Mouse (Mus musculus) frontal cortex, postnatal 10 days (tissue): Measurements from ENCODE around the gene Wdr66.

Experiments
- DNase-seq, 2 experiments: peaks; one replicate each; pipeline ENCODE4 v3.0.0; 2022; ENCODE audit warnings: low spot score in 2 of 2, mixed read lengths in 1 of 2

Wdr66 gene

DNA sequence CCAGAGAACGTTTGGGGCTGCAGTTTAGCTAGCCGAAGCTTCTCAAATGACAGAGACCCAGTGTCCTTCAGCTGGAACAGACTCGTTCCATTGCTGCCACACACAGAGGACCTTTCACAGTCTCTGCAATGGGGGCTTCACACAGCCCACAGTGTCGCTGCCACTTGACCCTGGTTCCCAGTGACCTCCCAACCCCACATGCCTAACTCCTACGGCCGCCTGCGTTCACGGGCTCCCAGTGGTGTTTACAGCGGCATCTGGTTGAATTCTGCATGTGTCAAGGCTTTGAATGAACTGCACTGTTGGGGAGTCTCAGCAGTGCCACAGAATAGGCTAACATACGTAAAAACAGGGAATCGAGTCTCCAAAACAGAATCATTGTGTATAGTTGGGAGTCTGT, 19.0 kb downstream of the Wdr66 start:
- no peak for DNase-seq

DNA sequence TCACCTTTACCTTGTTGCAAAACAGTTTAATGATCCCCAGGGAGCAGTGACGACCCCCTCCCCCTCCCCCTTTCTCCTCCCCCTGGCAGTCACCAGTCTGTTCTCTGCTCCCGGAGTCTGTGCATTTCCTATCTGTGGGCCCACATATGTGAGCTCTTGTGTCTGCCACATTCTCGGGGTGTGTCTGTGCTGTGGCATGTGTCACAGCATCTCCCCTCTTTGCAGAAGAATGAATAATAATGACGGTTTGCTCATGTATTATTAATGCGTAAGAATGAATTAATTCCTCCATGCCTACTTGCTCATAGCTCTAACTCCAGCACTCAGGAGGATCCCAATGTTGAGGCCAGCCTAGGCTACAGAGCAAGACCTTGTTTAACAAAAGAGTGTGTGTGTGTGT, 21.0 kb downstream of the Wdr66 start:
- DNase-seq = no peak

DNA sequence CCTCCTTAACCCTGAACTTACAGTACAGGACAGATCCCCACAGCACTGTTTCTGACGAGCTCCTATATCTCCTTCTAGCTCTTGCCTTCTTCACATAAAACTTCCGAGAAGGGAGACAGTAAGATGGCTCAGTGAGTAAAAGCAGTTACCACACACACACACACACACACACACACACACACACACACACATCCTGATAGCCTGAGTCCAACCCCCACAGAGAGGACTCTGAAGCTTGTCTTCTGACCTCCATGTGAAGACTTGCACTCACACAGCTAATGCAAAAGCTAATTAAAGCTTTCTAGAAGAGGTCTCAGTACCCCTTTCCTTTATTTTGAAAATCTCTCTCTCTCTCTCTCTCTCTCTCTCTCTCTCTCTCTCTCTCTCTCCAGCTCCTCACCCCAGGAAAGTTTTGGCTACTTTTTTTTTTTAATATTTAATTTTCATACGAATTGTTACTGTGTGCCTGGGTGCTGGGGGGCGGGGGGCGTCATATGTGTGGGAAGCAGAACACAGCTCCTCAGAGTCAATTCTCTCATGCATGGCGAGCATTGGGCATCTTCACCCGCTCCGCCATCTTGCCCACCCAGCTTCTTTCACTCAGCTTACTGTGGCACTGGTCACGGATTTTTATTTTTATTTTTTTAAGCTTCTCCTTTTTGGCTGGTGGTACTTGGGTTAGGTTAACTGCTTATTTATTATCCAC, 24.9 kb downstream of the Wdr66 start:
- no peak for DNase-seq

DNA sequence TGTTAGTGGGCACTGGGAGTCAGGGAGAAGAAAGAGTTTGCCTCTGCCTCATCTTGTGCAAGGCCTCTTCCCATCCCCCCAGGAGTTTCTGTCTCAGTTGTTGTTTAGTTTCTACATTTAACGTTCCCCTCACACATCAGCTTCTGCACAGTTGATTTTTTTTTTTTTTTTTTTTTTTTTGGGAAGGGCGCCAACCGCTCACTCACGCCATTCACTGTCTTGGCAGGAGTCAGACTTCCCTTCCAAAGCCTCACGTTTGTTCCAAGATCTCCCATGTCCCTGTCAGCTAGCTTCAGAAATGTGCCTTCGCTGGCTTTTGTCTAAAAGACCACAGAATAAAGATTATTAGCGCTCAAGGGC, 25.4 kb downstream of the Wdr66 start:
- no peak for DNase-seq

DNA sequence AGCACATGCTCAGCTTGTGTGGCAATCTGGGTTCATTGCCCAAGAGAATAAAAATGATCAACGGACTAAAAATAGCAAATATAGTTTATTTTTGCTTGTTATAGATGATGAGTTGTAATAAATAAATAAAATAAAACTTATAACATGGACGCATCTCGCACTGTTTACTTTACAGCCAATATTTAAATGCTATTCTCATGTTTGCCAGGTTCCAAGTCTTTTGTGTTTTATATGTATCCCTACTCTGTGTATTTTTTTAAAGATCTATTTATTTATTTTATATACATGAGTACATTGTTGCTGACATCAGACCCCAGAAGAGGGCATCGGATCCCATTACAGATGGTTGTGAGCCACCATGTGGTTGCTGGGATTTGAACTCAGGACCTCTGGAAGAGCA, 25.8 kb downstream of the Wdr66 start:
- no peak for DNase-seq

DNA sequence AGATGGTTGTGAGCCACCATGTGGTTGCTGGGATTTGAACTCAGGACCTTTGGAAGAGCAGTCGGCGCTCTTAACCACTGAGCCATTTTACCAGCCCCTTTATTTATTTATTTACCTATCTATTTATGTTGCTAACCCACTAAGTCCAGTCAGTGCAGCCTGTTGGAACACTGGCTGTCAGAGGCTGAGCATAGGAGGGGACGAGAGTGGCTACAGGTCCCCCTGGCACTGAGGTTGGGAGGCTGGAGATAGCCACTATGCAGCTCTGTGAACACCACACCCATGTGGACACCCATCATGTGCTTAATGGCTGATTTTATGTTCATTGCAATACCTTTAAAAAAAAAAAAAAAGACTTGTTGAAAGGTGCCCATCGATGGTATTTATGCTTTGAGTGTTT, 27.3 kb downstream of the Wdr66 start:
- no peak for DNase-seq

DNA sequence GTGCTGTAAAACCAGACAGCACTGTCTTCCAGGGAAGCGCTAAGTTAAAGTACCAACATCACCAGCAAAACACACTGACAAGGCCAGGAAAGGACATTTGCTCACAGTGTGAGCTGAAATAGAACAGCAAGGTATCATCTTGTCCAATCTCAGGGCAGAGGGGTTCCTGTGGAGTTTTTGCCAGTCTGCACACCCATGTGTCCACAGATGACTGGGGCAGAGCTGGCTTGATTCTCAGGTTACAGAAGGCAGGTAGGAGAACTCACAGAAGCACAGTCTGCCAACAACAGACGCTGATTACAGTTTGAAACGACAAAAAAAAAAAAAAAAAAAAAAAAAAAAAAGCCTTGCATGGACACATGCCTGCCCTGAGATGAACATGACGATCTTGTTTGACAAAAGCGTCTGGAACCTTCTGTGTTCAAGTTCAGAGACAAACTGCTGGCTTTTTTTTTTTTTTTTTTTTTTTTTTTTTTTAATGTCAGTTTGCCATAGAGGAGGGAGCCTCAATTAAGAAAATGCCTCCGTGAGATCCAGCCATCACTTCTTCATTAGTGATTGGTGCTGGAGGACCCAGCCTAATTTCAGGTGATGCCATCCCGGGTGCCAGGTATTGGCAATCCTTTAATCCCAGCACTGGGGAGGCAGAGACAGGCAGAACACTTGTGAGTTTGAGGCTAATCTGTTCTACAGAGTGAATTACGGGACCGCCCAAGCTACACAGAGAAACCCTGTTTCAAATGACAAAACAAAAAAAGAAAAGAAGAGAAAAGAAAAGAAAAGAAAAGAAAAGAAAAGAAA, 29.6 kb downstream of the Wdr66 start:
- DNase-seq = no peak

DNA sequence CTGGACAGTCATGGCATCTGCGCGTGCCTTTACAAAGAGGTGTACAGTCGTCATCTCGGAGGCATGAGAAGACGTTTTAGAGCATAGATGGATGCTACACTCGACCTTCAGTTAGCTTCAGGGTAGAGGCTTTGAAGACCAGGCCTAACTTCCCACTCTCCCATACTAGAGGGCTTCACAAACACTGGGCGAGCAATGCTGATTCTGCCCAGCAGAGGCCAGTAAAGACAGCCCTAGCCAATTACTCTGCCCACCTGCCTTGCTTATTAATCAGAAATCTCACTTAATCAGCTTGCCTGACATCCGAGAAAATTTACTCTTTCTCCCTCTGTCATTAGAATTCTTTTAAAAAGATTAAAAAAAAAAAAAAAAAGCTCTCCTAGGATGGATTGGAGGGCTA, 33.3 kb downstream of the Wdr66 start:
- DNase-seq = peak in 1 of 2 experiments; percentile 50

DNA sequence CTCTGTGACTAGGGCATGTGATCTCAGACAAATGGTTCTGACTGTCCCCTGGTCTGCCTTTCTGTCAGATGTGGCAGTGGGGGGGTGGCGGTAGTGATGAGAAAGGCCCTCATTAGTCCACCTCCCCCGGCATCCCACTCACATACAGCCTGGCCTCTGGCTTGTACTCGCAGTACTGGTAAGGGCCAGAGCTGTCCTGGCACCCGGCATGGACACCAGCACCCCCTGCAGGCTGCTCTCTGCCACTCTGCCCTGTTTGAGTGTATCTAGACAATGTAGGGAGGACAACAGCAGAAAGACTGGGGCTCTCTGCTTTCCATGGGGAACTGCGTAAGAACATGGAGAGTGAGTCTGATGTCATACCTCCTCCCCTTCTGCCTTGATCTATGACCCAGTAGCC, 36.2 kb downstream of the Wdr66 start:
- no peak for DNase-seq

DNA sequence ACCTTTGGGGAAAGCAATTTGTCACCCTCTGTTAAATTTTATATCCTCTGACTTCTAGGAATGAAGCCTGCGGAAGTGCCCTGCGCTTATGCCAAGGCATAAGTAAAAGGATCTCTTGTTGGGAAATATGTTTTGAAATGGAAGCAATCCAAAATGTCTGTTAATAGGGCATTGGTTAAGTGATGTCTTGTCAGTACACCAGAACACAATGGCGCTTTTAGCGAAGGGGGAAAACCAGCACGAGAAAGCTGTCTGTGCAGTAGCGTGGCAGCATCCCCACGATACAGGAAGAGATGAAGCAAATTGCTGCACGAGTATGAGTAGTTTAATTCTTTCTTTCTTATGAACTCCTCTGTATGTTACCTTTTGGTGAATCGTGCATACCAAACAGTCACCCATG, 42.8 kb downstream of the Wdr66 start:
- DNase-seq = no peak

DNA sequence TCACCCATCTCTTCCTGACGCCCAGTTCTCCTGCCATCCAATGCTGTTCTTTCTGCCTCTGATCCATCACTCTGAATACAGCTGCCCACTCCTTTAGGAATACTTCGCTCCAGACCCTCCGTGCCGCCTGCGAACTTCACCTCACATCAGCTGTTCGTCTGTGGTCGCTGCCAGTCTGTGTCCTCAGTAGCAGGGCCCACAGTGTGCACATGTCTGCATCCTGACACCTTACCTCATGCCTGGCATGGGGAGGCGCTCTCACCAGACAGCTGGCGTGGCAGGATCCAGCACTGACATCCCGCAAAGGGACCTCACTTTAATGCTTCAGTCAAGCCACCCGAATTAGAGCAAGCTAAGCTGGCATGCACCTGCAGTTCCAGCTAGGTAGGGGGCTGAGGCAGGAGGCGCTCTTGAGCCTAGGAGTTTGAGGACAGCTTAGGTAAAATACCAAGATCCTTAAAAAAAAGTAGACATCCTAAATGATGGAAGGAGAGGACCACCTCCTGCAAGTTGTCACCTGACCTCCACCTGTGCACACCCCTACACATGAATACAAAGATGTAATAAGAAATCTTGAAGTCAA, 44.4 kb downstream of the Wdr66 start:
- no peak for DNase-seq

DNA sequence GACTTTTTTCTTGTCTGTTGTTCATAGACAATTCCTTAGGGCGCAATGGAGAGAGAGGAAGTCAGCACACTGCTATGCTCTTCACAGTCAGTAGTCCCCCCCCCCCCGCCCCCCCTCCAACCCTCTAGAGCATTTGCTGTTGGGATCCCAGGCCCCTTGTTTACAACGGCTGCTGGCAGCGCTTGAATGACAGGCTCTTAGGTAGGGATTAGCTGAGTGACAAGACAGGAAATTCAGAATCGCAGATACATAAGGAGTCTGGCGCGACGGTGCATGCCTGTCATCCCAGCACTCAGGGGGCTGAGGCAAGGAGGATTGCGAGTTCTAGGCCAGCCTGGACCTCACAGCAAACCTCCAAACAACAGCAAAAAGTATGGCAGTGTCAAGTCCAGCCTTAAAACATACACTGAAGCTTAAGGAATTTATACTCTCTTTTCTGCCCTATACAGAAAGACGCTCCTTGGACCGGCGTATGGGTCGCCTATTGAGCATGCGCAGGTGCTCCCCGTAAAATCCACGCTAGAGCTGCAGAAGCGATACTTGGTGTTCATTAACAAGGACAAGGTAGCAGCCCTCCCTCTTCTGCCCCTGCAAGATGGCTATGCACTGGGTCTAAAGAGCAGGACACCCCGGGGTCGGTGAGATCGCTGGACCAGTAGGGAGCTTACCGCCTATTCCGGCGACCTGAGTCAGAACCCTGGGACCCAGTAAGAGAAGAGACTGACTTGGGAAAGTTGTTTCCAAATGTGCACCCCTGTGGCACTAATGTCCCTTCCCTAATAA, 45.3 kb downstream of the Wdr66 start:
- no peak for DNase-seq

DNA sequence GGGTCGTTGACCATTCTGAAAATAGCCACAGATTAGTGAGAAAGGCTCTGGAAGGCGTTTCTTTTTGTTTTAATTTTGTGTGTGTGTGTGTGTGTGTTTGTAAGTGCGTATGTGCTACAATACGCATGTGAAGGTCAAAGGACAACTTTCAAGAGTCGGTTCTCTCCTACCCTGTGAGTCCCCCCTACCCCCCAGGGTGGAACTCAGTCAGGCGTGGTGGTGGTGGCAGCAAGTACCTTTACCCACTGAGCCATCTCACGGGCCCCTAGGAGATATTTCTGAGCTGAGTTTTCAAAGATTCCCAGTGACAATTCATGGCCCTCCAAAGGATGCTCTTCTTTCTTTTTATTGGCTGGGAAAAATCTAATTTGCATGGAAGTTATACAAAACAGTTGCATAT, 45.9 kb downstream of the Wdr66 start:
- DNase-seq = no peak

DNA sequence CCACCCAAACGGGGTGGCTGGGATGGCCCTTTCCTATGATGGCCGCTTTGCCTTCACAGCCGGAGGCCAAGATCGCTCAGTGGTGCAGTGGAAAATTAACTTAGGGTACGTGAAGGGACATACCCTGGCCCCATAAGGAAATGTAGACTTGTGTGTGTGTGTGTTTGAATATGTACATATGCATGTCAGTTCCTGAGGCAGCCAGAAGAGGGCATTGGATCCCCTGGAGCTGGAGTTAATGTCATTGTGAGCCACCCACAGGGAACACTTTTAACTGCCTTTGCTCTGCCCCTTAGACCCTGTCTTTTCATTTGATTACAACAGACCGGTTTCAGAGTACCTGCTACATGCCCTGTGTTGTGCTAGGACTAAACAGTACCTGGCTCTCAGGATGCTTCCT, 46.6 kb downstream of the Wdr66 start:
- DNase-seq = no peak

DNA sequence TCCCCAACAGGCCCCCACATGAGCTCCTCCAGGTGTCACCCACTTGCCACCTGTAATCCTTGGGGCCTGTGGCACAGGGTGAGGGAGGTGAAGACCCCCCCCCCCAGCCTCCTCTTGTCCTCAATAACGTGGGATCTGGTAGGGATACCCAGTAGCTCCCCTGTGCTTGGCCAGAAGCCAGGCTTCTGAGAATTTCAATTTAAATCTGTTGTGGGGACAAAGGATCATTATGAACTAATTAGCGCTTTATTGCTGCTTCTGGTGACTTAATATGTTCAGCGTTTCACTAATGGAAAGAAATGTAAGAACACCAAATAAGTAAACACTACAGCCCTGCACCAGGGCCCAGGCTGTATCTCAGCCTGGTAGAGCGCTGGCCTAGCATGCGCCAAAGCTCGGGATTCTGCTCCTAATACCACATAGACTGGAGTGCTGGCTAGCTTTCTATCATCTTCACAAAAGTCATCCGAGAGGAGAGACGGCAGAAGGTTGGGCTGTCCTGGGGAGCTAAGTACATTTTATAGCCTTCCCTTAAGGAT, 48.7 kb downstream of the Wdr66 start:
- DNase-seq = no peak

DNA sequence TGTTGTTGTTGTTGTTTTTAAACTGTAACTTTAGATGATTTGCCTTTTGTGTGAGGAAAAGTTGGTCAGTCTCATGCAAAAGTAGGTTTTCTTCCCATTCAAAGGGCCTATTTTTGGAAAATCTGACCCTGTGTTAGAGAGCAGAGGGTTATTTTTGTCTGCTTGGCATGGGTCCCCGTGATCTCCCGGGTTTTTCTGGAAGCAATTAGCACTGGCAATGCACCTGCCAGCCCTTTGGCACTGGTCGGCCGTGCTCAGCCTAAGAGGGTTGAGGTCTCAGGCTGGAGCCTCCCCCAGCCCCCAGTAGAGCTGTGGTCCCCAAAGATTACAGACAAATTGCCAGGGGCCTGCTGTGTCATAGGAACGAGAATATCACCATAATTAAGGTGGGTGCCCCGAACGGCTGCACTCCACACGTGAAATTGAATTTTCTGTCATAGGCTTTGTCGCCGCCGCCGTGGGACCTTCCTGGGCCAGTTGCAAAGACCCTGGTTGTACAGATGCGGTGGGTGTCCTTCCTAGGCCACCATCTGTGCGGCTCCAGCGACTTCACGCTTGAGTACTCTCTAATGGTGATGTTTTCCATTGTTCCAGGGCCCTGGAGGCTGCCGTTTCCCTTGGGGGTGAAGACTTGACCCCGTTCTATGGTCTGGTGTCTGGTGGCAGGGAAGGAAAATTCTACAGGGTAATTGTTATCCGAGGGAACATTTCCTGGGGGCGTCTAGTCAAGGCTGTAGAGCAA, 50.0 kb downstream of the Wdr66 start:
- no peak for DNase-seq

DNA sequence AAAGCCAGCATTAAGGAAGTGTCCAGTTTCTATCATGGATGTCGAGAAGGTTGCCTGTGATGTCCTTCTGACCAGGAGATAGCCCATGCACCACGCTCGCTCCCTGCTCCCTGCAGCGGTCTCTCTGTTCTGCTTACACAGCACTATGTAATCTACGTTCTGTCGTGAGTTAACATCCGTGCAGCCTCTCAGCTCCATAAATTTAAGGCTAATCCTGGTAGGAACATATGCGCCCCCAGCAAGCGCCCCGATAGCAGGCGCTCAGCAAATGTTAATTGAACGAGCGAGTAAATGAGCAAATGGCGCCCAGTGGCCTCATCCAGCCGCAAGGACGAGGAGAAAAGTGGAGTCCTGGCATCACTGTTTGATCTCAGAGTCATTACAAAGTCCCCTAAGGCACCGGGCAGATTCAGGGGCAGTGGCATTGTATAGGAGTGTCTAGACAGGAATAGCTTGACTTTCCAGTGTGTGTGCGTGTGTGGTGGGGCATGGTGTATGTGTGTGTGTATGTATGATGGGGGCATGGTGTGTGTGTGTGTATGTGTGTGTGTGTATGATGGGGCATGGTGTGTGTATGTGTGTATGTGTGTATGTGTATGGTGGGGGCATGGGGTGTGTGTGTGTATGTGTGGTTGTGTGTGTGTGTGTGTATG, 55.9 kb downstream of the Wdr66 start:
- DNase-seq = no peak

DNA sequence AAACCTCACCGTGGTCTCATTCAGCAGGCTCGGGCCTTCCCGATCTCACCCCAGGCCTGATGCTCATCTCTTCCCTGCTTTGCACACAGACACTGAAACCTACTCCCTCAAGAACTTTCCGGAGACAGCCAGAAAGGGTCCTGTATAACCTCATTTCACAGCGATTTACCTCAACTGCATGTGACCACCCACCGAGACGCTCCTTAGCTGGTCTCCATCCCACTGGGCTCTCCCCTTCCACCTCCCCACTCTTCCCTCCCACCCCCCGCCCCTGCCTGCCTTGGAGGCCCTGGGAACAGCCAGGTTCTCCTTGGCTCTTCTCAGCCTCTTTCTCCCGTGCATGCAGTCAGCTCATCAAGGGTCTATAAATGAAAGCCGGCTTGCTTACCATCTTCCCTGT, 57.9 kb downstream of the Wdr66 start:
- DNase-seq = no peak

DNA sequence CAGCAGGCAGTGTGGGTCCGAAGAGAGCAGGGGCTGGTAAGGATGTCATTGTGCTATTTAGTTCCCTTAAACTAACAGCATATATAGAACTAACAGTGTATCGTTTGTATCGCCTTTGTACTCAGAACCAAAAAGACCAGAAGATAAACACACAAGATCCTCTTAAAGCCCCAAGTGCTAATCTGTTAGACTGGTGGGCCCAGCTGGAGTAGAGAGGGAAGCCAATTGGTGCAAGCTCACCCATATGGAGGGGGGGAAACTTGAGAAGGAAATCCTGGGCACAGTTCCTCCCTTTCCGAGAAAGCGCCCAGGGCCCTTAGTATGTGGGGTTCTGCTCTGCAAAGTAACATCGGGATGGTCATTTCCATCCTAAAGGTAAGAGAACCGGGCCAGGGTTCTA, 58.3 kb downstream of the Wdr66 start:
- no peak for DNase-seq

DNA sequence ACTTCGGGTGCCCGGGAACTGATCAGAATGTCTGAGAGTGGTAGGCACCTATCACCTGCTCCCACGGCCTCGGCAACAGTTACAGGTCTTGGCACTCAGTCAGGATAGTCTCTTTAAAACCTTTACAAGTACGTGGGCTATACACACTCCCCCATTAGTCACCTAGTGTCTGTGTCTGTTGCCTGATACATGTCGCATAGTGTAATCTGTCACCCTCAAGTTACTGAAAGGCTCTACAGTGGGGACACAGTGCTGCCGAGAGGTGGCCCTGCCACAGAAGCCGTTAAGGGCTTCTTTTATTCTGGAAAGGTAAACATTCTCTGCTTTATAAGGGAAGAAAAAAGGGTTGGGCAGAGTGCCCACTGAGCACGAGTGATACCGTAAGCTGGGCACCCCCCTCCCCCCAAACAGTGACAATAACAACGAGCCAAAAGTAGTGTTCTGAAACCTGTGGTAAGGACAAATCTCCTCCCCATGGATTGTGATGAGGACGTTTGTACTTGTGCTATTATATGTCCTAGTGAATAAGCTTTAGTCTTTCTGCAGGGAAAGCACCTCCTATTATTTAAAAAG, 61.2 kb downstream of the Wdr66 start:
- no peak for DNase-seq
